Mouse (Mus musculus) lung, postnatal 0 days (tissue): ENCODE data around the gene Fam189b.

Experiments used
- CTCF ChIP-seq: IDR thresholded peaks from 2 replicates; pipeline ENCODE4 v1.5.1; 2016; ENCODE audit warnings: antibody characterized with exemption, mild to moderate bottlenecking
- EP300 ChIP-seq: IDR thresholded peaks from 2 replicates; pipeline ENCODE4 v1.6.1; 2016; ENCODE audit warnings: antibody characterized with exemption, mild to moderate bottlenecking, control low read depth

GRCm38 (mm10) chr3:89214681-89215411 lies 31.9 kb downstream of the Fam189b start, which contains the start of gene Thbs3:
- TF ChIP-seq CTCF (no peak), EP300 (no peak)
